Mouse (Mus musculus) neural tube, embryonic 10.5 days (tissue): ENCODE measurements at regions not wholly inside any gene's neighbourhood (a gene's known extent, or its start where the extent isn't known, plus 50 kb on each side); places are given as distances from the start of the nearest gene placed in this dataset.

Experiments
- DNase-seq: peaks from one replicate; pipeline ENCODE4 v3.0.0-alpha.2; 2017; ENCODE audit warnings: low spot score; ENCODE audit errors: extremely low spot score

DNA sequence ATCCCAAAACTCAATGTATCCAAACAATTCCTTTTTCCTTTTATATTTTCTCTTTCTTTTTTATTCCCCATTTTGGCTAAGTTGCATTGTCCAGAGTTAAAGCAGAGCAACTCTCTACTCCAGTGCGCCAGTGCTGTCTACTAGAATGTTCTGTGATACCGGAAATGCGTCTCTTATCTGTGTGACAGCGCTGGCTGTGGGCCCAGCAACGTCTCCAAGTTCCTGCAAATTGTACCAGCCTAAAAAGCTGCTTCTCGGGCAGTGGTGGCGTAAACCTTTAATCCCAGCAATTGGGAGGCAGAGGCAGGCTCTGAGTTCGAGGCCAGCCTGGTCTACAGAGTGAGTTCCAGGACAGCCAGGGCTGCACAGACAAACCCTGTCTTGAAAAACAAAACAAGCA lies 59.4 kb downstream of the Cox18 start:
- no peak for DNase-seq

DNA sequence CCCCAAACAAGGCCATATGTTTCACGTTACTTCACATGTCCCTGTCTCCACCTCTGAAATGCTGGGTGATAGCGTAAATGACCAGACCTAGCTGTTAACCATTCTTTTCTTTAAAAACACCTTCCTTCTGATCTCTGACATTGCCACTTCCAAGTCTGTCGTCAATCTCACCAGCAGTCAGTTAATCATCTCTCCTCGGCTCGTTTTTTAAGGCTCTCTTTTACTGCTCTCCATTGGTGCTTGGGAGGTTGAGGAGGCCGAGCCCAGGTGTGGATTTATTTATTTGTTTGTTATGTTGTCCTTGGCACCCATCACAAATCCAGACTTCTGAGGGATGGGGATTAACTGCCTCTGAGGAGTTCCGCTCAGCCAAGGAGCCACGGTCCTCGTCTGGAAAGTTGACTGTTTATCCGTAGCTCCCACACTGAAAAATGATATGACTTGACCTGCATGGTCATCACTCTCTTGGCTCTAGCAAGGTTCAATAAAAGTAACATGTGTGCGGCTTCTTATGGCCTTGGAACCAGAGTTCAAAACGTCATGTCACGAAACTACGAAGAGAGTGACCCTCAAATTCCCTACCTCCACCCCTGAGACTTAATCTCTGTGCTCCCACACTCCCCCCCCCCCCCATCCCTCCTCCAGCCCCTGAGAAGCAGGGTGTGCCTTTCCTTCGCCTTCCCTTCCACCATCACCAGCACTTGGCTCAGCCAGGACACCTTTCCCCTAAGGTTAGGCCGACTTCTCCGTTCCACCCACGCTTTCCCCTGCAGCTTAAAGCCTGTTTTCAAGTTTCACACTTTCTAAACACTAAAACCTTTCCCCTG lies 60.6 kb downstream of the Cox18 start:
- peak; percentile 23 for DNase-seq

- no peak for DNase-seq
These were observed 63.5 kb downstream of the Cox18 start for GRCm38 (mm10) chr5:90160281-90160680.

- DNase-seq: no peak
These were observed 67.3 kb downstream of the Cox18 start for GRCm38 (mm10) chr5:90156522-90156921.

DNA sequence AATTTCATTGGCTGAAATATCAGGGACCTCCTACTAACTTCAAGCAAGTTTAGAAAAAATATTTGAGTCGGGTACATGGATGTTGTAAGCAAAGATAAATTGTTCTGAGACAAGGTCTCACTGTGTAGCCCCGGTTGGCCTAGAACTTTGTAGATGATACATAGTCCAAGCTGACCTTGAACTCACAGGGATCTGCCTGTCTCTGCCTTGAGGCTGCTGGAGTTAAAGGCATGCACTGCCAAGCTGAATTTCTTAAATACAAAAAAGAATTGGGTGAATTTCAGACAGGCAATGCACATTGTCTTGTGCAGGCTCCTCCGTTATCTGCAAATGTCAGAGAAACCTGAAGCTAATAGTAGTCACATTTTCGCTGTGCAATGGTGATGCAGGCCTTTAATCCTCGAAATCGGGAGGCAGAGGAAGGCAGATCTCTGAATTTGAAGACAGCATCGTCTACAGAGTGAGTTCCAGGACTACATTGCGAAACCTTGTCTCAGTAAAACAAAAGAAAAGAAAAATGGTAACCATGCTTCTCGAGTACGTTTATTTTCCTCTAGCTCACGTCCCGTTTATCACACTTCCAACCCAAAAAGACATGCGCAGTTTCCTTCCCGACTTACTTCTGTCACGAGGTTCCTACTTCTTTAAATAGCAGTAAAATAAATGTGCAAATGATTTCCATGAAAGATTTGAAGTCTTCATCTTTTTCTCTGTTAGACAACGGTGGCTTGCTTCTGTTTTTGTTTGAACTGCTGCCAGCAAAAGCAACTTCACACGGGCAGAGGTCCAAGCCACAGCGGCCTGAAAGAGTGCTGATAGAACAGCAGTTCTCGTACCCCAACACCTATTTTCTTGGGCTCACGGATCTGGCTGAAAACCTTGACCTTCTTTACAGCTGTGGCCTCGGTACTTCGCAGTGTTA lies 73.9 kb downstream of the Cox18 start:
- DNase-seq: no peak

DNA sequence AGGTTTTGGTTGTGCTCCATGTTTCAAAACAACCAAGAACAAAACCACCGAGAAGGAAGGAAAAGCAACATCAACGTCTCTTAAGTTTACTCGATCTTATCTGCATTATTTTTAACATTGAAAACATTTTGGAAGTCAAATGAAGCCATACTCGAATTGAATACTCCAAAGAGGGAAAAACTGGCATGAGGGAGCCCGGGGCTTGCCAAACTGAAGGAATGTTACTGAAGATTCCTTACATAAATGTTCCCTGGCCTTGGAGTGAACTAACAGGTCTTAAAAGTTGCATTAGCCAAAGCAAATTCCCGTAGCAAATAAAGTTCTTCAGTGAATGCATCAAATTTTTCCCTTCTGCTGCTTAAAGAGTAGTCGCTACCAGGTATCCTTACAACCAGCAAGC lies 87.8 kb downstream of the Cox18 start:
- DNase-seq: no peak

- no peak for DNase-seq
These were observed 116.8 kb downstream of the Cox18 start for GRCm38 (mm10) chr5:90107036-90107435.

- no peak for DNase-seq
These were observed 119.1 kb downstream of the Cox18 start for GRCm38 (mm10) chr5:90104672-90105071.

DNA sequence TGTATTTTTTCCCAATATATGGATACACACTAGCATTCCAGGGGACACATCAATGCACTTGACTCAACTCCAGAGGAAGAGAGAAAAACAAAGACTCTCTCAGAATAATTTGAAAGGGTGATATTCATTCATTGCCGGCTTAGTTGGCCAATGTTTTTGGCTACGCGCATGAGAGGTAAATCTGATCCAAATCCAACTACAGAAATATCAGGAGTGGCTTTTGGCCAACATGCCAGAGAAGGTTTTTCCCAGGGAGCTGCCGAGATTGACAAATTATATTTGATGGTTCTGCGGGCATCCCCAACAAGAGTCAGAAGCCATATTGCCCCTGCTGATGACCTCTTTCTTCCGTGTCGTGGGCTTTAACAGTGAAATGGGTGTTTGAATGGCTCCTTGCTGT lies 135.3 kb downstream of the Cox18 start:
- no peak for DNase-seq

GRCm38 (mm10) chr5:90086491-90086890 lies 137.3 kb downstream of the Cox18 start:
- no peak for DNase-seq

GRCm38 (mm10) chr5:90077025-90077536 lies 146.7 kb downstream of the Cox18 start:
- no peak for DNase-seq

GRCm38 (mm10) chr5:90075629-90076349 lies 148.0 kb downstream of the Cox18 start:
- DNase-seq: no peak

- no peak for DNase-seq
These were observed 152.0 kb downstream of the Cox18 start for GRCm38 (mm10) chr5:90071806-90072205.

DNA sequence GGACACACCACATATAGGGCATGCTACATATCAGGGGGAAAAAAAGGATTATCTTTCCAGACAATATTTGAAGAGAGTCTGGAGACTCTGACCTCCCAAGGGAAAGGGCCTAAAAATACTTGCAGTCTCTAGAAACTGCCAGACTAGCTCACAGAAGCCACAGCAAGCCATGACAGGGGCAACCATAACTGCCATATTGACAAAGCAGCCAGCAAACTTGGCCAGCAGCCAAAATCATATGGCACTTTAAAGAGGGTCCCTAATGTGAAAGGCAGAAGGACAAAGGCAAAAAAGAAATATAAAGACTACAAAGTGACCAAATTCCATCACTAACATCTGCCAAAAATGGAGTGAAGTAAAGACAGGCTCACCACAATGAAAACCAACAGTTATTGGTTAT lies 155.2 kb downstream of the Cox18 start:
- no peak for DNase-seq

- DNase-seq: no peak
These were observed 156.0 kb downstream of the Cox18 start for GRCm38 (mm10) chr5:90067817-90068216.

- no peak for DNase-seq
These were observed 157.8 kb downstream of the Cox18 start for GRCm38 (mm10) chr5:90065884-90066615.

- DNase-seq: no peak
These were observed 168.1 kb downstream of the Cox18 start for GRCm38 (mm10) chr5:90055686-90056085.

DNA sequence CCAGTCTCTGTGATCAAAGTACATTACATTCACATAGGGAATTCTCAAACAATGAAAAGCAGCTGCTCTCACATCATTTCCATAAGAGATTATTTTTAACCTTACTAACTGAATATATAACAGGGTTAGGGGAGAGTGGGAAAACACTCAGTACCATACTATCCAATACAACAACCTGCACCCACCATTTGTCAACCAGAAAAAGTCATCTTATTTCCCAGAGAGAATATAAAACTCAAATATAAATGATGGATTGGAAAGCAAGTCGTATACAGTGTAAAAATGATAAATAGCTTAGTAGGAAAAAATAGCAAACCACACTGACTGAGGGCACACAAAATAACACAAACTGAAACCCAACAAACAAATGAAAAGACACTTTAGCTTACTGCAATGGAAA lies 169.4 kb upstream of the Adamts3 start:
- no peak for DNase-seq

DNA sequence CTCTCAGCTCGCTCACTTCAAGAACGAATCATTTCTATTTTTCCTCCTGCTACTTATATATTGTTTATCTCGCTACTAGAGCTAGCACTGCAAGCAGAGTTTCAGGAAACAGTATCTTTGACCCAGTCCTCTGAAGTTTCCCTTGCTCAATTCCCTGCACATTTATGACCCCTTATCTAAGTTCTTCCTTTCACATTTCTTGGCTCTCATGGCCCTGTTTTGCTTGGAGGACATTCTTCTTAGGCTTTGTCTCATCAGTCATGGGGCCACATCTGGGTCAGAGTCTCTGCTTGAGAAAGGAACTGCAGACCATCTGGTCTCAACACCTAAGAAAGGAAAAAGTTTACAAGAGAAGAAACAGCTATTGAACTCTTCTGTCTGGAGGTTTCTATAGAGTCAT lies 166.7 kb upstream of the Adamts3 start:
- DNase-seq: no peak

- DNase-seq: no peak
These were observed 159.6 kb upstream of the Adamts3 start for GRCm38 (mm10) chr5:90042781-90043180.

DNA sequence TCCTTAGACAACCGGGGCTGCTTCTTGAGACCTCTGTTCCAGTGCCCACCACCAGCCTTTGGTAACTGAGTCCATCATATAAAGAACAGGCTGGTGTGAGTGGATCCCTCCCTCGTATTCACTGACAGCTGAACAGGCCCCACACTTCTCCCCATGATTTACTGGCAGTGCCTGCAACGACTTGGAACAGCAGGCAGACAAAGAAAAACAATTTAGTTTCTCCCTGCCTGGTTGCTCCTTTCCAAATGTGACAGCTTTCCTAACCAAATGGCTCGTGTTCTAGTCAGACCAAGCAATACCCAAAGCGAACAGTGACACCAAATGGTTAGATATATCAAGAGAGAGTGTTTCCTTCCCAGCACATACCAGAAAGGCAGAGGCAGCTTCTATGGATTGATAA lies 150.0 kb upstream of the Adamts3 start:
- no peak for DNase-seq
